Mouse (Mus musculus): ENCODE data around the gene Mcat. TPM values are rescaled to one million over a fixed set of nuclear protein-coding genes. Genes with fewer than 3 reads are reported as not detected.

Gene Mcat
- polyA plus RNA-seq, 1 experiment from 2014 or later: 34.3 TPM

DNA sequence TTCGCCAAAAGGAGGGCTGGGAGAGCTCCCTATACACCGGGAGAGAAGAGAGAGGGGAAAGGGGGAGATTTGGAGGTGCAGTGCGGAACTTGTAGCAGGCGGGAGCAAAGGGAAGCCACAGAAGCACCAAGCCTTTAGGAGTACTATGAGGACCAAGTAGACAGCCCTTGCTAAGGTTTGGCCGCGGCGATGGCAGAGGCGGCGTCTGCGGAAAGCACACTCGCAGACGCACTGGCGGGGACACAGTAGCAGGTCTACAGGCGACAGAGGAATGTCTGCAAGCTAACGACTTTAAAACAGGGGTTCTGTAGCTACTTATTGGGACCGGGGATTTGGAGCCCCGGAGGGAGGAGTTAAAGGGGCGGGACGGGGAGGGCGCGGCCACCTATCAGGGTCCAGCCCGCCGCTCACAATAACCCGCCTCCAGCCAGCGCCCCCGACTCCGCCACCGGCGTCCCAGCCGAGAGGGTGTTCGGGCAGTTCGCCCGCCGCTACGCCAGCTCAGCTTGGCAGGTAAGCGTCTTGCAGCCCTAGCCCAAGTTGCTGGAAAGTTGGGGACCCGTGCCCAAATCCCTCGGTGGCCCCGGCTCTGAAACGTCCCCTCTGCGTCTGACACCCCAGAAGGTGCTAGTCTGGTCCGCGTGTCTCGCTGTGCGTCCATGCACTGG lies 37.0 kb downstream of the Mcat start, which contains the start of gene Bik:
TSS of gene Bik (plus strand) at position 439 of the 668 bp plus-strand sequence.
- peak; percentile 69 for ATAC-seq
- WGBS: under 1% methylated on average over 45 of the region's 45 CpGs
- peaks cover 12% of the 10 kb centered on the region for H3K4me1 ChIP-seq (replicated peaks; ENCODE audit: control insufficient read depth, insufficient read depth, low read length)
- H3K27me3 ChIP-seq (replicated peaks; ENCODE audit: control insufficient read depth, insufficient read depth, low read length): peaks cover 26% of the 10 kb centered on the region
- no peaks in the 10 kb centered on the region for H3K9me3 ChIP-seq (ENCODE audit: control insufficient read depth, low read length)
- H3K27ac ChIP-seq (ENCODE audit: low read length): no peak within 1 kb of the TSS
- no peaks in the 10 kb centered on the region for H3K36me3 ChIP-seq (ENCODE audit: control insufficient read depth, insufficient read depth)
- peak within 1 kb of the TSS; percentile 51 for H3K4me3 ChIP-seq (replicated peaks; ENCODE audit: low read length)
- peak within 1 kb of the TSS; percentile 46 for H3K9ac ChIP-seq (replicated peaks; ENCODE audit: low read depth, low read length)
- H3K4me2 ChIP-seq (ENCODE audit: low read length): peak within 1 kb of the TSS; percentile 92

DNA sequence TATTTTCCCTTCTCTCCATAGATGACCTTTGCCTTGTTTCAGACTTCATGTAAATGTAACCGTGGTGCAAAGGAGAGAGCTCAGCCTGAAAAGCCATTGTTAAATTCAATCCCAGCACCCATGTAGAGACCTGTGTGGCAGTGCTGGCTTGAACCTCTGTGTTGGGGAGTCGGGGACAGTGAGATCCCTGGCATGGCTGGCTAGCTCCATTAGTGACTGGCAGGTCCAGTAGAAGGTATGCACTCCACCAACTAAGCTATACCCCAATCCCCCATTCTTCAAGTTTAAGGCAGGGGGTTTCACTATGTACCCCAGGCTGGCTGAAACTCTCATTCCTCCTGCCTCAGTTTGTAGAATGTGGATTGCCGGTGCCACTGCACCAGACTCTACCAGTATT lies 39.3 kb downstream of the Mcat start:
- Histone ChIP-seq H3K27ac (ENCODE audit: low read length) (no peak overlapping the region), H3K27me3 (replicated peaks; ENCODE audit: control insufficient read depth, insufficient read depth, low read length) (peaks cover 26% of the 10 kb centered on the region)
- 59% methylated on average over 3 of the region's 3 CpGs for WGBS

DNA sequence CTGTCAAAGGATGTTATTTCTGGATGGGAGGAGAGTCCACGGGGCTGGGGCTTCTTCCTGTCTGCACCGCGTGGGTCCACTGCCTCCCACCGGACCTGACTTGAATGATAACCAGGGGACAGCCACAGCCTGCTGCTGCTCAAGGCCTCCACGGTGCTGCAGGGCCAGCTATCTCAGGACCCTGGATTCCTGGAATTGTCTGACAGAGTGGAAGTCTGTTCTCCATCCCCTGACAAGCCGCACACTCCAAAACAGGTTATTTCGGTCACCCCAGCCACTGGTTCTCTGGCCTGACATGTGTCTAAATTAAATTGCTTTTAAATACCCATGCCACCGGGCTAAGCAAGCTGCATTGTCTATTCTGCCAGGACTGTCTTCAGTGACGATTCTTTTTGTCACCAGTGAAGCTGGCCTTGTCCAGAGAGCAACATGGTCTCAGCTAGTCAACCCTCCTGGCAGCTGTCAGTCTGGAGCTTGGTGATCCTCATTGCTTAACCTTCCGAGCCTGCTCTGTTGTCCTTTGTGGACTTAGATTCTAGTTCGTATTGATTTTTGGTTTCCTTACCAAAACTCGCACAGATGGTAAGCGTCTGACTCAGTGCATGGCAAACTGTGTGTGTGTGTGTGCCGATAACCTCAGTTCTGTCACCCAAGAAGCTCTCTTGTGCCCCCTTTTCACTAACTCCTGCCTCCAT lies 39.8 kb downstream of the Mcat start:
- Histone ChIP-seq H3K36me3 (ENCODE audit: control insufficient read depth, insufficient read depth) (no peaks in the 10 kb centered on the region), H3K4me1 (replicated peaks; ENCODE audit: control insufficient read depth, insufficient read depth, low read length) (peaks cover 12% of the 10 kb centered on the region), H3K4me3 (replicated peaks; ENCODE audit: low read length) (no peak overlapping the region), H3K27ac (ENCODE audit: low read length) (no peak overlapping the region), H3K4me2 (ENCODE audit: low read length) (no peak overlapping the region), H3K27me3 (replicated peaks; ENCODE audit: control insufficient read depth, insufficient read depth, low read length) (peaks cover 26% of the 10 kb centered on the region), H3K9ac (replicated peaks; ENCODE audit: low read depth, low read length) (no peak overlapping the region), H3K9me3 (ENCODE audit: control insufficient read depth, low read length) (no peaks in the 10 kb centered on the region)
- WGBS: 58% methylated on average over 14 of the region's 14 CpGs
- ATAC-seq: no peak

More for the DNA sequence above, 39.3 kb downstream of the Mcat start:
- no peaks in the 10 kb centered on the region for H3K36me3 ChIP-seq (ENCODE audit: control insufficient read depth, insufficient read depth)
- no peaks in the 10 kb centered on the region for H3K9me3 ChIP-seq (ENCODE audit: control insufficient read depth, low read length)
- ATAC-seq: no peak
- H3K4me2 ChIP-seq (ENCODE audit: low read length): no peak overlapping the region
- H3K9ac ChIP-seq (replicated peaks; ENCODE audit: low read depth, low read length): no peak overlapping the region
- H3K4me1 ChIP-seq (replicated peaks; ENCODE audit: control insufficient read depth, insufficient read depth, low read length): peaks cover 12% of the 10 kb centered on the region
- no peak overlapping the region for H3K4me3 ChIP-seq (replicated peaks; ENCODE audit: low read length)

DNA sequence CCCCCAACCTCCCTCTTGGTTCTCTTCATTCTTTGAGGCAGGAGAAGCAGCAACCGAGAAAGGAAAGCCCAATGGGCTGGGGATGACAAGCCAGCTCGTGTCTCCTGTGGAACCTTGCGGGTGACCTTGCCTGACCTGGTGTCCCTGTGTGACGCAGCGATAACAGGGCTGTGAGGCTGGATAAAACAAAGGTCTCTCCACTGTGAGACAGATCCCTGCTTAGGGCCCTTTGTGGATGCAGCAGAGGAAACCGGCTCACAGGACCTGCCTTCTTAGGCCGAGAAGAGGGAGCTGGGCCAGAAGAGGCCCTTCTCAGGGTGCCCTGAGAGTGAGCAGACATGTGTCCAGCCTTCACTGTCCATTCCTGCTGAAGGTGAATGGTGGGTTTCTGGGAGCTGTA lies 40.4 kb downstream of the Mcat start:
- Histone ChIP-seq H3K27me3 (replicated peaks; ENCODE audit: control insufficient read depth, insufficient read depth, low read length) (peaks cover 26% of the 10 kb centered on the region), H3K9me3 (ENCODE audit: control insufficient read depth, low read length) (no peaks in the 10 kb centered on the region), H3K4me3 (replicated peaks; ENCODE audit: low read length) (no peak overlapping the region), H3K27ac (ENCODE audit: low read length) (no peak overlapping the region), H3K36me3 (ENCODE audit: control insufficient read depth, insufficient read depth) (no peaks in the 10 kb centered on the region), H3K9ac (replicated peaks; ENCODE audit: low read depth, low read length) (no peak overlapping the region), H3K4me2 (ENCODE audit: low read length) (no peak overlapping the region), H3K4me1 (replicated peaks; ENCODE audit: control insufficient read depth, insufficient read depth, low read length) (peaks cover 16% of the 10 kb centered on the region)
- 25% methylated on average over 7 of the region's 7 CpGs for whole genome bisulfite sequencing
- ATAC-seq: no peak

DNA sequence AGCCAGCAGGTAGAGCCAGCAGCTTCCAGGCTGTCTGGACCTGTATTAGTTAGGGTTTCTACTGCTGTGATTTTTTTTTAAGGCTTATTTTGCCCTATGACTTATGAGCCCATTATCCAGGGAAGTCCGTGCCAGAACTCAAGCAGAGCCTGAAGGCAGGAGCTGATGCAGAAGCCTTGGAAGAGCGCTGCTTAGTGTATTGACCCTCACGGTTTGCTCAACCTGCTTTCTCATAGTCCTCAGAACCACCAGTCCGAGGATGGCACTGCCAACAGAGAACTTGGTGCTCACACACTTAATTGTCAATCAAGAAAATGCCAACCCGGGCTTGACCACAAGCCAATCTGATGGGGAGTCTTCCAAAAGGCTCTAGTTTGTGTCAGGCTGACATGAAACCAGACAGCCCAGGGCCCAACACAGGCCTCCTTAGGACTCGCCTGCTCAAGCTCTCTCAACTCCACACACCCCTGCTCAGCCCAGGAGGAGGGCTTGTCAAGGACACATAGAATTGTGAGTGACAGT lies 42.7 kb downstream of the Mcat start:
- no peak overlapping the region for H3K27ac ChIP-seq (ENCODE audit: low read length)
- no peaks in the 10 kb centered on the region for H3K9me3 ChIP-seq (ENCODE audit: control insufficient read depth, low read length)
- no peak overlapping the region for H3K9ac ChIP-seq (replicated peaks; ENCODE audit: low read depth, low read length)
- 0 out of 2 replicates have a peak, but pooled peaks cover 4% of the 10 kb centered on the region for H3K4me1 ChIP-seq (replicated peaks; ENCODE audit: control insufficient read depth, insufficient read depth, low read length)
- no peaks in the 10 kb centered on the region for H3K36me3 ChIP-seq (ENCODE audit: control insufficient read depth, insufficient read depth)
- H3K4me3 ChIP-seq (replicated peaks; ENCODE audit: low read length): no peak overlapping the region
- H3K27me3 ChIP-seq (replicated peaks; ENCODE audit: control insufficient read depth, insufficient read depth, low read length): peaks cover 4% of the 10 kb centered on the region
- H3K4me2 ChIP-seq (ENCODE audit: low read length): no peak overlapping the region
- 80% methylated on average over 6 of the region's 6 CpGs for WGBS
- no peak for ATAC-seq

DNA sequence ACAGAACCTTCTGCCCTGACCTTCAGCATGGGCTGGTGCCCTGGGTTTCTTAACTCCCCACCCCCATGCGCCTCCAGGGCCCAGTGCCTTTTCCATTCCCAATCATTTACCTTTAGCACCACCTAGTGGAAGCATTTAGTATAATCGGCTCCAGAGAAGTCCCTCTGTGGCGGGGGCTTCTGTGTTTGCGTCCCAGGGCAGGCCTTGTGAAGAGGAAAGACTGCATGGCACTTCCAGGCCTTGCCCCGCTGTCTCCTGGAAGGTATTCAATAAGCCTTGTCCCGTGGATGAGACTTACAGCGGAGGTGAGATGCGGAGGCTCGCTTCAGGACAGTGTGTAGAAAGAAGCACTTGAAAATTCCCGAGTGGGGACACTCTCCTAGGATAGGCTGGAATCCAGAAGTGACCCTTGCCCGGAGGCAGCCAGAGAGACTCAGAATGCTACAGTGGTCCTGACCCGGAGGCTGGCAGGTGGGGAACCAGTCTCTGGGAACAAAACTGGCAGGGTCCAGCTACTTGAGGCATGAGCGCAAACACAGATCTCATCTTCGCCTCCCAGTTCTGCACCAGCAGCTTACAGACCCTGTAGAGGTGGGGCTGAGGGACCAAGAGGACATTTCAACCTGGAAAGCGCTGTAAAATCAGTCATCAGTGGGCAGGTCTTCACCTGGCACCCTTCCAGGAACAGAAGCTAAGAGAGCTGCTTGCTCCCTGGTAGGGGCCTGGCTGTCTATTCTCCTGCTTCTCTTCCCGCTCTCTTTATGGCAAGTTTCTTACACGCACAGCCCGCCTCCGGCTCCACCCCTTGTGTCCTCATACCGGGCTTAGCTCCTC lies 45.2 kb downstream of the Mcat start:
- Histone ChIP-seq H3K36me3 (ENCODE audit: control insufficient read depth, insufficient read depth) (no peaks in the 10 kb centered on the region), H3K9ac (replicated peaks; ENCODE audit: low read depth, low read length) (no peak overlapping the region), H3K27me3 (replicated peaks; ENCODE audit: control insufficient read depth, insufficient read depth, low read length) (no peaks in the 10 kb centered on the region), H3K4me2 (ENCODE audit: low read length) (peak overlapping the region; percentile 28; the same call in 1 of the 2 replicates), H3K4me1 (replicated peaks; ENCODE audit: control insufficient read depth, insufficient read depth, low read length) (0 out of 2 replicates have a peak, but pooled peaks cover 4% of the 10 kb centered on the region), H3K27ac (ENCODE audit: low read length) (no peak overlapping the region), H3K9me3 (ENCODE audit: control insufficient read depth, low read length) (no peaks in the 10 kb centered on the region), H3K4me3 (replicated peaks; ENCODE audit: low read length) (no peak overlapping the region)
- WGBS: 33% methylated on average over 20 of the region's 20 CpGs
- peak; percentile 68; the same call in 1 of the 2 replicates for ATAC-seq

DNA sequence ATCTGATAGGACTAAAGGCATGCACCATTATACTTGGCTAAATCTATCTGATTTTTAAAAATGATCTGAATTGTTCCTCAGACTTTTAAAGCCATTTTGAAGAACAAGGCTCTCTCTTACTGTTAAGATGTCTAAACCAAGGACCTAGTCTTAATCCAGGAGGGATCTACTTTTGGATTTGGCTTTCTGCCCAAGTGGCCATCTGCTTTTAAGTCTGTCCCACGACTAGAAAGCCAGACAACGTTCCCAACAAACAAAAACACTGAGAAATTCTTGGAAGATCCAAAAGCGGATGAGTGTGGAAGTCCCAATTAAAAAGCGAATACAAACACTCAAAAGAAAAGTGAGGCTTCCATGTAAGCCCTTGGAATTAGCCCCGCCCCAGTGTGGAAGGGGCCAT lies 48.6 kb downstream of the Mcat start:
- no peak for ATAC-seq
- H3K4me3 ChIP-seq (replicated peaks; ENCODE audit: low read length): no peak overlapping the region
- no peaks in the 10 kb centered on the region for H3K36me3 ChIP-seq (ENCODE audit: control insufficient read depth, insufficient read depth)
- H3K4me2 ChIP-seq (ENCODE audit: low read length): no peak overlapping the region
- H3K27ac ChIP-seq (ENCODE audit: low read length): no peak overlapping the region
- H3K9me3 ChIP-seq (ENCODE audit: control insufficient read depth, low read length): no peaks in the 10 kb centered on the region
- no peaks in the 10 kb centered on the region for H3K27me3 ChIP-seq (replicated peaks; ENCODE audit: control insufficient read depth, insufficient read depth, low read length)
- H3K9ac ChIP-seq (replicated peaks; ENCODE audit: low read depth, low read length): no peak overlapping the region
- WGBS: 52% methylated on average over 5 of the region's 5 CpGs
- H3K4me1 ChIP-seq (replicated peaks; ENCODE audit: control insufficient read depth, insufficient read depth, low read length): peaks cover 10% of the 10 kb centered on the region

DNA sequence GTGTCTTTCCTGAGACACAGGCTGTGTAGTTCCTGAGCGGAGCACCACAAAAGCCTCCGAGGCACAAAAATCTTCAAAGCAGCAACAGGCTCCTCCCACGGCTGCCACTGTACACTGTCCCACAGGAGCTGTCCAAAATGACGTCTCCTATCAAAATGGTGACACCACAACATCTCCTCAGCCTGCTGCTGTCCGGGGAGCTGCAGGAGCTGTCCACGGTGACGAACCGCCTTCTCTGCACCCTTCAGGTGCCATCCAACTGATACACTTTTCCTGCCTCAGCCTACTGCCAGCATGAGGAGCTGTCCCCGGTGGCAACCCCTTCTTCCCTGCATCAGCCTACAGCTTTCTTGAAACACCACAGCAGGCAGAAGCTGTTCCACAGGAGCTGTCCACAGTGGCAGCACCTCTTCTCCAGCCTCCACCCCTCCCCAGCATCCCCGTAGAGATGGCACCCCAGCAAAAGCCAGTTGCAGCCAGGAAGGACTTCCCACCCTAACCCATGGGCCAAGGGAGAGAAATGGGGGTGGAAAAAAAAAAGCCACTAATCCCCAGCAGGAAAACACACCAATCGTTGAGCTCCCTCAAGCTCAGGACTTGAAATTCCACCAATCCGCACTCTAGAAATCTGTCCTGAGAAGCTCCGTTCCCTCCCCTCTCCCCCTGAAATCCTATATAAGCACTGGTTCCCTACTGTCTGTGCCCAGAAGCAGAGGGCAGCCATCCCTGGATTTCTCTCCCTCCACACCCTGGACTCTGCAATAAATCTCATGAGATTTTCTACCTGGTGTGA lies 50.9 kb downstream of the Mcat start:
- WGBS: 80% methylated on average over 13 of the region's 13 CpGs
- Histone ChIP-seq H3K4me2 (ENCODE audit: low read length) (no peak overlapping the region), H3K9me3 (ENCODE audit: control insufficient read depth, low read length) (no peaks in the 10 kb centered on the region), H3K27ac (ENCODE audit: low read length) (no peak overlapping the region), H3K9ac (replicated peaks; ENCODE audit: low read depth, low read length) (no peak overlapping the region), H3K4me3 (replicated peaks; ENCODE audit: low read length) (no peak overlapping the region), H3K4me1 (replicated peaks; ENCODE audit: control insufficient read depth, insufficient read depth, low read length) (peaks cover 23% of the 10 kb centered on the region), H3K27me3 (replicated peaks; ENCODE audit: control insufficient read depth, insufficient read depth, low read length) (no peaks in the 10 kb centered on the region), H3K36me3 (ENCODE audit: control insufficient read depth, insufficient read depth) (no peaks in the 10 kb centered on the region)
- ATAC-seq: no peak
